Mouse (Mus musculus) CH12.LX (cell line): ENCODE measurements around the gene Trp73. TPM values are rescaled to one million over a fixed set of nuclear protein-coding genes. Genes with fewer than 3 reads are reported as not detected.

Source experiments
- DNase-seq: peaks from one replicate; pipeline ENCODE4 v3.0.0-alpha.2; 2013; ENCODE audit errors: extremely low read depth
- H3K27ac ChIP-seq: 2 replicates; pipeline ENCODE4 v1.5.1; 2012; ENCODE audit warnings: low read depth, mild to moderate bottlenecking, control low read depth, moderate library complexity; ENCODE audit not compliant: insufficient read depth
- H3K27me3 ChIP-seq: replicated peaks from 2 replicates; pipeline ENCODE3; 2012; ENCODE audit warnings: inconsistent platforms
- H3K36me3 ChIP-seq, 2 experiments: replicated peaks in 1 of 2; 2 replicates each; pipeline versions ENCODE3 to v1.6.1; 2012; ENCODE audit warnings: inconsistent platforms in 1 of 2, low read length in 1 of 2, mild to moderate bottlenecking in 1 of 2, mixed read lengths in 1 of 2, moderate library complexity in 1 of 2; ENCODE audit not compliant: control insufficient read depth in 1 of 2, insufficient read depth in 1 of 2
- H3K4me1 ChIP-seq, 2 experiments: 2 replicates each; pipeline ENCODE4 v1.6.1; 2012; ENCODE audit warnings: inconsistent platforms in 1 of 2, moderate library complexity in 1 of 2; ENCODE audit not compliant: insufficient read depth in 2 of 2, control insufficient read depth in 1 of 2
- H3K4me2 ChIP-seq: 2 replicates; pipeline ENCODE4 v1.6.1; 2012; ENCODE audit warnings: low read depth, mild to moderate bottlenecking, control low read depth; ENCODE audit not compliant: poor library complexity, insufficient read depth, severe bottlenecking
- H3K4me3 ChIP-seq, 3 experiments: fragments of 150-350 bp in 1 of 3; sonication (generic) in 1 of 3; replicated peaks in 1 of 3; 2 replicates each; pipeline versions ENCODE3 to v1.5.1; 2011 to 2012; ENCODE audit warnings: low read depth in 2 of 3, low read length in 2 of 3, mild to moderate bottlenecking in 2 of 3, moderate library complexity in 2 of 3, control low read depth in 1 of 3, improper control_type of control experiment in 1 of 3, inconsistent platforms in 1 of 3, mixed read lengths in 1 of 3; ENCODE audit not compliant: poor library complexity in 1 of 3
- H3K79me2 ChIP-seq: replicated peaks from 2 replicates; pipeline ENCODE4 v1.6.1; 2012; ENCODE audit warnings: mild to moderate bottlenecking, moderate library complexity; ENCODE audit not compliant: control insufficient read depth, poor library complexity, insufficient read depth, severe bottlenecking; ENCODE audit errors: extremely low read depth
- H3K9ac ChIP-seq: 2 replicates; pipeline ENCODE4 v1.6.1; 2012; ENCODE audit warnings: low read depth, mild to moderate bottlenecking, control low read depth, moderate library complexity; ENCODE audit not compliant: insufficient read depth
- H3K9me3 ChIP-seq: replicated peaks from 2 replicates; pipeline ENCODE3; 2012; ENCODE audit warnings: low read length, inconsistent platforms, mixed read lengths
- CHD2 ChIP-seq: IDR thresholded peaks from 2 replicates; pipeline ENCODE4 v1.6.1; 2011; ENCODE audit warnings: low read length, improper control_type of control experiment
- ELF1 ChIP-seq: IDR thresholded peaks from 2 replicates; pipeline ENCODE4 v1.6.1; 2014; ENCODE audit warnings: low read depth, mild to moderate bottlenecking, inconsistent platforms, low read length, improper control_type of control experiment
- EP300 ChIP-seq: IDR thresholded peaks from 2 replicates; pipeline ENCODE4 v1.6.1; 2011; ENCODE audit warnings: low read length, improper control_type of control experiment
- GABPA ChIP-seq: IDR thresholded peaks from 2 replicates; pipeline ENCODE4 v1.6.1; 2012; ENCODE audit warnings: low read depth, low read length, improper control_type of control experiment, inconsistent platforms; ENCODE audit not compliant: insufficient replicate concordance
- HCFC1 ChIP-seq: IDR thresholded peaks from 2 replicates; pipeline ENCODE4 v1.6.1; 2012; ENCODE audit warnings: low read depth, mild to moderate bottlenecking, inconsistent platforms, low read length, improper control_type of control experiment
- JUN ChIP-seq: IDR thresholded peaks from 2 replicates; pipeline ENCODE4 v1.6.1; 2011; ENCODE audit warnings: low read depth, mild to moderate bottlenecking, low read length, improper control_type of control experiment, moderate library complexity; ENCODE audit not compliant: insufficient read depth
- JUND ChIP-seq: conservative IDR thresholded peaks from 2 replicates; pipeline ENCODE4 v1.6.1; 2011; ENCODE audit warnings: low read depth, low read length, improper control_type of control experiment
- KAT2A ChIP-seq: IDR thresholded peaks from 2 replicates; pipeline ENCODE4 v1.6.1; 2012; ENCODE audit warnings: low read length, improper control_type of control experiment, inconsistent platforms; ENCODE audit not compliant: insufficient replicate concordance
- MAZ ChIP-seq: IDR thresholded peaks from 2 replicates; pipeline ENCODE4 v1.6.1; 2012; ENCODE audit warnings: low read depth, mild to moderate bottlenecking, inconsistent platforms, low read length, improper control_type of control experiment, moderate library complexity
- MEF2A ChIP-seq: IDR thresholded peaks from 2 replicates; pipeline ENCODE4 v1.6.1; 2014; ENCODE audit warnings: low read depth, mild to moderate bottlenecking, inconsistent platforms, low read length, improper control_type of control experiment, borderline replicate concordance
- MXI1 ChIP-seq: IDR thresholded peaks from 2 replicates; pipeline ENCODE4 v1.6.1; 2011; ENCODE audit warnings: mild to moderate bottlenecking, low read depth, low read length, improper control_type of control experiment
- NELFE ChIP-seq: IDR thresholded peaks from 2 replicates; pipeline ENCODE4 v1.6.1; 2011; ENCODE audit warnings: low read depth, low read length, improper control_type of control experiment
- NRF1 ChIP-seq: IDR thresholded peaks from 2 replicates; pipeline ENCODE4 v1.6.1; 2014; ENCODE audit warnings: low read depth, mild to moderate bottlenecking, inconsistent platforms, low read length, improper control_type of control experiment, moderate library complexity
- POLR2A ChIP-seq: IDR thresholded peaks from 2 replicates; pipeline ENCODE4 v1.6.1; 2011; ENCODE audit warnings: low read depth, mild to moderate bottlenecking, improper control_type of control experiment, low read length
- POLR2AphosphoS2 ChIP-seq: IDR thresholded peaks from 2 replicates; pipeline ENCODE4 v1.6.1; 2011; ENCODE audit warnings: low read depth, low read length, improper control_type of control experiment
- RAD21 ChIP-seq: IDR thresholded peaks from 2 replicates; pipeline ENCODE4 v1.6.1; 2011; ENCODE audit warnings: low read depth, mild to moderate bottlenecking, low read length, improper control_type of control experiment, moderate library complexity
- RCOR1 ChIP-seq: conservative IDR thresholded peaks from 2 replicates; pipeline ENCODE4 v1.6.1; 2012; ENCODE audit warnings: low read depth, mild to moderate bottlenecking, inconsistent platforms, low read length, improper control_type of control experiment
- SIN3A ChIP-seq: IDR thresholded peaks from 2 replicates; pipeline ENCODE4 v1.6.1; 2012; ENCODE audit warnings: low read length, improper control_type of control experiment, inconsistent platforms
- SMC3 ChIP-seq: IDR thresholded peaks from 2 replicates; pipeline ENCODE4 v1.6.1; 2011; ENCODE audit warnings: low read depth, low read length, improper control_type of control experiment
- TBP ChIP-seq: conservative IDR thresholded peaks from 2 replicates; pipeline ENCODE4 v1.6.1; 2011; ENCODE audit warnings: low read depth, low read length, improper control_type of control experiment
- TCF12 ChIP-seq: IDR thresholded peaks from 2 replicates; pipeline ENCODE4 v1.6.1; 2014; ENCODE audit warnings: low read depth, mild to moderate bottlenecking, inconsistent platforms, low read length, improper control_type of control experiment
- USF1 ChIP-seq: IDR thresholded peaks from 2 replicates; pipeline ENCODE4 v1.6.1; 2014; ENCODE audit warnings: low read depth, mild to moderate bottlenecking, inconsistent platforms, low read length, improper control_type of control experiment
- ZKSCAN1 ChIP-seq: IDR thresholded peaks from 2 replicates; pipeline ENCODE4 v1.6.1; 2012; ENCODE audit warnings: low read depth, inconsistent platforms, low read length, improper control_type of control experiment, borderline replicate concordance
- ZNF384 ChIP-seq: IDR thresholded peaks from 2 replicates; pipeline ENCODE4 v1.6.1; 2012; ENCODE audit warnings: low read depth, low read length, improper control_type of control experiment, inconsistent platforms
- dilution Hi-C: fragments of 300-500 bp; cut with MboI; formaldehyde crosslinking; loops from 2 replicates; pipeline ENCODE4 v1.14.3; 2020; ENCODE audit warnings: low sequenced_read_pairs; ENCODE audit not compliant: extremely low pct_unique_long_range_greater_than_20kb, extremely low pct_ligation_motif_present
- in situ Hi-C: fragments of 300-500 bp; cut with MboI; formaldehyde crosslinking; loops from 3 replicates; pipeline ENCODE4 v1.14.3; 2019; ENCODE audit warnings: low sequenced_read_pairs, low pct_ligation_motif_present, low pct_unique_long_range_greater_than_20kb, mixed read lengths
- polyA plus RNA-seq: library from polyadenylated mRNA; unstranded; fragments of >175 nt; gene quantifications from 2 replicates; pipeline ENCODE4 v1.2.1, GENCODE M21; 2012; ENCODE audit warnings: low read depth; ENCODE audit not compliant: insufficient read length
- total RNA-seq, 2 experiments: library from RNA; depleted of rRNA; stranded (reverse); fragments of 300-350 nt in 1 of 2; fragments of >200 nt in 1 of 2; gene quantifications; 2 replicates each; pipeline ENCODE4 v1.2.3; 2012 to 2014

Trp73 gene
- total RNA-seq (2012; rRNA removed) (27.7 and 34.3 TPM in 2 replicates), total RNA-seq (2014; rRNA removed) (12.5 and 14.0 TPM in 2 replicates), polyA plus RNA-seq (19.0 and 30.0 TPM in 2 replicates)

- dilution Hi-C loops, result no loop called here
- peak within 1 kb of the TSS; percentile 31 for H3K9ac ChIP-seq
- H3K4me3 ChIP-seq, result peak within 1 kb of the TSS; percentile 49 to 71 (median 61)
These were observed at the start of gene Trp73 for GRCm38 (mm10) chr4:154140182-154140212. TSS of gene Trp73 (minus strand) at chr4:154140208.

GRCm38 (mm10) chr4:154188948-154189347 is 48.9 kb upstream of the Trp73 start:
- Histone ChIP-seq H3K9ac (no peak overlapping the region), H3K79me2 (no peaks in the 10 kb centered on the region), H3K4me3 (no peak overlapping the region), H3K4me1 (no peaks in the 10 kb centered on the region), H3K4me2 (no peak overlapping the region), H3K27me3 (peaks cover 64% of the 10 kb centered on the region), H3K9me3 (peaks cover under 1% of the 10 kb centered on the region), H3K27ac (no peak overlapping the region), H3K36me3 (no peaks in the 10 kb centered on the region)
- DNase-seq, result no peak
- dilution Hi-C loops (no loop called here), in situ Hi-C loops (no loop called here)
- TF ChIP-seq NELFE (no peak), MXI1 (no peak), TCF12 (no peak), USF1 (no peak)

More at GRCm38 (mm10) chr4:154140182-154140212, at the start of gene Trp73:
- no peak for DNase-seq
- TF ChIP-seq EP300 (no peak), MEF2A (no peak), HCFC1 (no peak), TBP (no peak), ELF1 (no peak), JUND (no peak), POLR2A (no peak), JUN (no peak), NELFE (no peak)
- peaks cover 21 to 77% of the 10 kb centered on the region in 2 experiments for H3K4me1 ChIP-seq
- peaks cover 36% of the 10 kb centered on the region for H3K27me3 ChIP-seq
- peaks cover 10% of the 10 kb centered on the region for H3K9me3 ChIP-seq
- in situ Hi-C loops, result loop anchor here (25.0 kb wide), 1 partner anchor 797 kb away; the partner anchor contains the start of gene Tnfrsf14
- no peak within 1 kb of the TSS for H3K27ac ChIP-seq
- H3K79me2 ChIP-seq, result peaks cover 41% of the 10 kb centered on the region
- H3K36me3 ChIP-seq, result peaks cover under 1 to 8% of the 10 kb centered on the region in 2 experiments
- H3K4me2 ChIP-seq, result peak within 1 kb of the TSS; percentile 30

GRCm38 (mm10) chr4:154186002-154186537 is 46.1 kb upstream of the Trp73 start:
- H3K27me3 ChIP-seq, result peaks cover 79% of the 10 kb centered on the region
- TF ChIP-seq KAT2A, result no peak
- TF ChIP-seq ZNF384, result no peak
- no peak for TF ChIP-seq USF1
- no peak for TF ChIP-seq CHD2
- no peak for TF ChIP-seq RCOR1
- TF ChIP-seq ZKSCAN1, result no peak
- no peak for TF ChIP-seq POLR2A
- TF ChIP-seq SMC3, result no peak
- TF ChIP-seq SIN3A, result no peak
- TF ChIP-seq MXI1, result no peak
- no peak for TF ChIP-seq HCFC1
- no peak for TF ChIP-seq JUN
- TF ChIP-seq MAZ, result no peak
- TF ChIP-seq GABPA, result no peak
- no peak for TF ChIP-seq EP300
- TF ChIP-seq RAD21, result no peak
- no peak for TF ChIP-seq NRF1
- no peak for TF ChIP-seq ELF1
- TF ChIP-seq POLR2AphosphoS2, result no peak
- dilution Hi-C loops, result no loop called here

More at GRCm38 (mm10) chr4:154186002-154186537, 46.1 kb upstream of the Trp73 start:
- no peaks in the 10 kb centered on the region for H3K4me1 ChIP-seq
- H3K9me3 ChIP-seq, result no peaks in the 10 kb centered on the region
- H3K36me3 ChIP-seq, result no peaks in the 10 kb centered on the region
- no peak overlapping the region for H3K9ac ChIP-seq
- DNase-seq, result no peak
- in situ Hi-C loops, result no loop called here
- no peak overlapping the region for H3K4me3 ChIP-seq
- no peaks in the 10 kb centered on the region for H3K79me2 ChIP-seq
- no peak overlapping the region for H3K27ac ChIP-seq
- no peak overlapping the region for H3K4me2 ChIP-seq
